Mouse (Mus musculus) thymus, adult 2 months (tissue): Measurements from ENCODE around the gene 4930426L09Rik. TPM values are rescaled to one million over a fixed set of nuclear protein-coding genes. Genes with fewer than 3 reads are reported as not detected.

ENCODE experiments used
- DNase-seq: peaks from one replicate; pipeline ENCODE4 v3.0.0; 2021
- H3K27ac ChIP-seq: fragments of 200-500 bp; 2 replicates; pipeline ENCODE4 v1.5.1; 2012; ENCODE audit warnings: low read length, control low read depth; ENCODE audit not compliant: control insufficient read depth, insufficient read depth
- H3K27me3 ChIP-seq: fragments of 200-500 bp; 2 replicates; pipeline ENCODE4 v1.6.1; 2012; ENCODE audit warnings: mild to moderate bottlenecking, low read length, moderate library complexity, mixed read lengths; ENCODE audit not compliant: control insufficient read depth, insufficient read depth
- H3K36me3 ChIP-seq: fragments of 200-500 bp; 2 replicates; pipeline ENCODE4 v1.6.1; 2012; ENCODE audit warnings: mild to moderate bottlenecking, low read length, moderate library complexity; ENCODE audit not compliant: control insufficient read depth, insufficient read depth
- H3K4me1 ChIP-seq: fragments of 200-500 bp; replicated peaks from 2 replicates; pipeline ENCODE4 v1.6.1; 2012; ENCODE audit warnings: low read length; ENCODE audit not compliant: control insufficient read depth, insufficient read depth
- H3K4me3 ChIP-seq: fragments of 200-500 bp; 2 replicates; pipeline ENCODE4 v1.5.1; 2012; ENCODE audit warnings: mild to moderate bottlenecking, low read length, control low read depth, moderate library complexity; ENCODE audit not compliant: control insufficient read depth, insufficient read depth
- CTCF ChIP-seq: fragments of 200-500 bp; IDR thresholded peaks from 2 replicates; pipeline ENCODE4 v1.5.1; 2012; ENCODE audit warnings: mild to moderate bottlenecking, control low read depth, low read length, moderate library complexity, borderline replicate concordance; ENCODE audit not compliant: control insufficient read depth, poor library complexity, insufficient read depth; ENCODE audit errors: extremely low read depth
- POLR2A ChIP-seq: fragments of 200-500 bp; IDR thresholded peaks from 2 replicates; pipeline ENCODE4 v1.6.1; 2012; ENCODE audit warnings: mild to moderate bottlenecking, low read length, control low read depth, moderate library complexity; ENCODE audit not compliant: control insufficient read depth, poor library complexity, insufficient read depth; ENCODE audit errors: extremely low read depth
- WGBS: fragments of 180-500 bp; shearing (Covaris S2); methylation state at CpG from one replicate; pipeline ENCODE4 v1.1.7; 2018; 5-methylcytosine and 5-hydroxymethylcytosine counted together
- polyA plus RNA-seq: library from polyadenylated mRNA; depleted of rRNA; stranded (reverse); fragments of >200 nt; gene quantifications from 2 replicates; pipeline ENCODE4 v1.2.3, GENCODE M21; 2012

4930426L09Rik gene
- polyA plus RNA-seq, 1 experiment: 2.0 TPM

GRCm38 (mm10) chr2:18960376-18960973 is 37.7 kb upstream of the 4930426L09Rik start:
- TF ChIP-seq POLR2A (no peak), CTCF (no peak)
- no peak overlapping the region for H3K4me3 ChIP-seq
- no peak overlapping the region for H3K27ac ChIP-seq
- no peaks in the 10 kb centered on the region for H3K27me3 ChIP-seq
- DNase-seq: no peak
- WGBS: 85% methylated on average over 7 of the region's 7 CpGs
- H3K36me3 ChIP-seq: no peaks in the 10 kb centered on the region
- peaks cover 59% of the 10 kb centered on the region for H3K4me1 ChIP-seq

GRCm38 (mm10) chr2:18962502-18962901 is 35.6 kb upstream of the 4930426L09Rik start:
- WGBS: 30% methylated on average over 3 of the region's 3 CpGs
- no peak for TF ChIP-seq POLR2A
- no peak for TF ChIP-seq CTCF

GRCm38 (mm10) chr2:18963286-18964040 is 34.7 kb upstream of the 4930426L09Rik start:
- no peak for DNase-seq
- Histone ChIP-seq H3K4me1 (peaks cover 53% of the 10 kb centered on the region), H3K27ac (no peak overlapping the region), H3K27me3 (no peaks in the 10 kb centered on the region), H3K36me3 (no peaks in the 10 kb centered on the region), H3K4me3 (no peak overlapping the region)
- TF ChIP-seq CTCF (no peak), POLR2A (no peak)
- WGBS: 55% methylated on average over 13 of the region's 13 CpGs

More at GRCm38 (mm10) chr2:18962502-18962901, 35.6 kb upstream of the 4930426L09Rik start:
- no peak overlapping the region for H3K4me3 ChIP-seq
- H3K27ac ChIP-seq: no peak overlapping the region
- no peaks in the 10 kb centered on the region for H3K36me3 ChIP-seq
- no peaks in the 10 kb centered on the region for H3K27me3 ChIP-seq
- no peak for DNase-seq
- H3K4me1 ChIP-seq: peaks cover 57% of the 10 kb centered on the region

- 92% methylated on average over 3 of the region's 3 CpGs for WGBS
- no peak for DNase-seq
- no peaks in the 10 kb centered on the region for H3K27me3 ChIP-seq
- peaks cover 51% of the 10 kb centered on the region for H3K4me1 ChIP-seq
- no peak overlapping the region for H3K27ac ChIP-seq
- H3K36me3 ChIP-seq: no peaks in the 10 kb centered on the region
- no peak overlapping the region for H3K4me3 ChIP-seq
- TF ChIP-seq CTCF (no peak), POLR2A (no peak)
Measured at GRCm38 (mm10) chr2:18965108-18965507, 33.0 kb upstream of the 4930426L09Rik start.

GRCm38 (mm10) chr2:18965950-18966349 is 32.2 kb upstream of the 4930426L09Rik start:
- Histone ChIP-seq H3K36me3 (no peaks in the 10 kb centered on the region), H3K27me3 (no peaks in the 10 kb centered on the region), H3K4me3 (no peak overlapping the region), H3K4me1 (peaks cover 54% of the 10 kb centered on the region), H3K27ac (no peak overlapping the region)
- DNase-seq: no peak
- WGBS: 94% methylated on average over 2 of the region's 2 CpGs
- TF ChIP-seq POLR2A: no peak
- no peak for TF ChIP-seq CTCF

GRCm38 (mm10) chr2:18966566-18966965 is 31.6 kb upstream of the 4930426L09Rik start:
- Histone ChIP-seq H3K4me1 (peaks cover 53% of the 10 kb centered on the region), H3K27me3 (no peaks in the 10 kb centered on the region), H3K4me3 (no peak overlapping the region), H3K27ac (no peak overlapping the region; the same call in 1 of the 2 replicates), H3K36me3 (no peaks in the 10 kb centered on the region)
- TF ChIP-seq POLR2A: no peak
- TF ChIP-seq CTCF: no peak
- no peak for DNase-seq
- WGBS: 94% methylated on average over 5 of the region's 5 CpGs

- Histone ChIP-seq H3K36me3 (no peaks in the 10 kb centered on the region), H3K4me3 (no peak overlapping the region), H3K4me1 (peaks cover 53% of the 10 kb centered on the region), H3K27ac (peak overlapping the region; percentile 80), H3K27me3 (no peaks in the 10 kb centered on the region)
- TF ChIP-seq POLR2A (no peak), CTCF (no peak)
- DNase-seq: peak; percentile 50
- 22% methylated on average over 5 of the region's 5 CpGs for WGBS
Measured at GRCm38 (mm10) chr2:18967451-18968063, 30.6 kb upstream of the 4930426L09Rik start.
